Mouse (Mus musculus): ENCODE results near the gene C330021F23Rik. TPM values are rescaled to one million over a fixed set of nuclear protein-coding genes. Genes with fewer than 3 reads are reported as not detected.

C330021F23Rik gene
- polyA plus RNA-seq, 1 experiment from 2014 or later, result 2.0 TPM

DNA sequence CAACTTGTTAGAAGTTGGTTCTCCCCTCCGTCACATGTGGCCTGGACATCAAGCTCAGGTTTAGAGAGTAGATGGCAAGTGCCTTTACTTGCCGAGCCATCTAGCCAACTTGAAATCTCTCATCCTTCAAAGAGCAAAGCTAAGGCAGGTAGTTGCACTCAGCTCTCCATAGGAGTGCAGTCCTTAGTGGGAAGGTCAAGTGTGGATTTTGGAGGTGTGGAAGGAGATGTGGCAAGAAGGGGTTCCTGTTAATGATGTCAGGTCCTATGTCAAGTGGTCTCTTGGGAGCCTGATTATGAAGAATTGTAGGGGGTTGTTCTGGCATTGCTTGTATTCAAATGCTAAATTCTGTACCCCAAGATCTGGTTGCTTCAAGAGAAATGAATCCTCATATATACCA, 26.7 kb downstream of the C330021F23Rik start:
- Histone ChIP-seq H3K36me3 (peaks cover 17% of the 10 kb centered on the region), H3K9me3 (replicated peaks) (no peaks in the 10 kb centered on the region), H3K9ac (no peak overlapping the region), H3K4me3 (no peak overlapping the region), H3K4me2 (replicated peaks) (no peak overlapping the region), H3K27ac (no peak overlapping the region), H3K27me3 (no peaks in the 10 kb centered on the region), H3K4me1 (peaks cover 4% of the 10 kb centered on the region; the same call in 1 of the 2 replicates)
- ATAC-seq (ENCODE audit: low FRiP score), result no peak
- 91% methylated on average over 2 of the region's 2 CpGs for WGBS

DNA sequence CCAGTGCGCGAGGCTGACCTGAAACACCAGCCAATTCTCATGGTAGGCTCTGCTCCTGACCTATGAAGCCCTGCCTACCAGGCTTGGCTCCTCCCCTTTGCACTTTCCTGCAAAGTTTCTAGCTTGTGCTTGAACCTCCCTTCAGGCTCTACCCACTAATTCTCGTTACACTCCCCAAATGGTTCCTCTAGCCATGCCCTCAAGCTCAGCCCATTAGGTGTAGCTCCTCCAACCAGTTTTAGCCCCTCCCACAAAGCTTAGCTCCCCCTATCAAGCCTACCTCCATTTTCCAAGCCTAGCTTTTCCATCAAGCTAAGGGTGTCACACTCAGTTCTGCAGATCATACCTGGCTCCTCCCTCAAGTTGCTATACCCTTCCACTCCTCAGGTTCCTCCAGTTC, 30.3 kb downstream of the C330021F23Rik start:
- Histone ChIP-seq H3K36me3 (peaks cover 46% of the 10 kb centered on the region), H3K27ac (no peak overlapping the region), H3K9me3 (replicated peaks) (no peaks in the 10 kb centered on the region), H3K4me3 (no peak overlapping the region), H3K4me2 (replicated peaks) (no peak overlapping the region), H3K27me3 (no peaks in the 10 kb centered on the region), H3K4me1 (peaks cover 4% of the 10 kb centered on the region; the same call in 1 of the 2 replicates), H3K9ac (no peak overlapping the region)
- ATAC-seq (ENCODE audit: low FRiP score), result no peak
- WGBS, result 76% methylated on average over 3 of the region's 3 CpGs

DNA sequence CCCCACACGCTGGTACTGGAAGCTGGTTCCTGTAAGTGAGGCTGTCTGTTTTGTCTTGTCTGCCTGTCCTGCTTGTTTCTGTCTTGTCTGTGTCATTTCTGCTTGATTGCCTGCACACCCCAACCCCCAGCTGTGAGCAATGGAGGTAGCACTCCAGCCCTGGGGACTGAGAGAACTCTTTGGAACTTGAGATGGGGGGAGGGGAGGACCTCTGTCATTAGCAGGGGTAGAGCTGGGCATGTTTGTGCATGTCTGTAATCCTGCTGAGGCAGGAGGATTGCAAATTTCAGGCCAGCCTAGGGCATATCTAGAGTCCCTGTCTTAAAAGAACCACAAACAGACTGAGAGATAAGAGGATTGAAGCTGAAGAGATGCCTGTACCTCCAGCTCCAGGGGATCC, 31.4 kb downstream of the C330021F23Rik start:
- no peak overlapping the region for H3K4me3 ChIP-seq
- peaks cover 57% of the 10 kb centered on the region for H3K36me3 ChIP-seq
- 65% methylated on average over 1 of the region's 1 CpGs for WGBS
- H3K4me1 ChIP-seq, result no peaks in the 10 kb centered on the region
- no peak overlapping the region for H3K27ac ChIP-seq
- H3K27me3 ChIP-seq, result no peaks in the 10 kb centered on the region
- no peak overlapping the region for H3K9ac ChIP-seq
- H3K4me2 ChIP-seq (replicated peaks), result no peak overlapping the region
- no peaks in the 10 kb centered on the region for H3K9me3 ChIP-seq (replicated peaks)
- ATAC-seq (ENCODE audit: low FRiP score), result no peak

DNA sequence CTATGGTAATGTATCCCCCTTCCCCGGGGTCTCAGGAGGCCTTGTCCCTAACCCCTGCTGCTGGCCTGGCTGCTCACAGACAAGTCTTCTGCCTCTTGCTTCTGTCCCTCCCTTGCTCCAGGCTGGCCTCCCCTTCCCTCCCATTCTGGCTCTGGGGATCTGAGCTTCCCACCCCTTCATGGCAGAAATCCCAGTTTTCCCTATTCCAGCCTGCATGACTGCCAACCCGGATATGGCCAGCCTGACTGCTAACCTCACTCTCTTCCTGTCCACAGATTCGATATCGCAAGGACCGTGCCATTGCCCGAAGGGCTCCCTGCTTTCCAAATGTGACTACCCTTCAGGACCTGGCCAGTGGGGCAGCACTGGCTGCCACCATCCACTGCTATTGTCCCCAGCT, 32.6 kb downstream of the C330021F23Rik start:
- ATAC-seq (ENCODE audit: low FRiP score), result no peak
- H3K9ac ChIP-seq, result no peak overlapping the region
- no peaks in the 10 kb centered on the region for H3K27me3 ChIP-seq
- no peaks in the 10 kb centered on the region for H3K4me1 ChIP-seq
- H3K4me2 ChIP-seq (replicated peaks), result no peak overlapping the region
- no peak overlapping the region for H3K27ac ChIP-seq
- peaks cover 68% of the 10 kb centered on the region for H3K36me3 ChIP-seq
- no peak overlapping the region for H3K4me3 ChIP-seq
- 94% methylated on average over 6 of the region's 6 CpGs for WGBS
- no peaks in the 10 kb centered on the region for H3K9me3 ChIP-seq (replicated peaks)

DNA sequence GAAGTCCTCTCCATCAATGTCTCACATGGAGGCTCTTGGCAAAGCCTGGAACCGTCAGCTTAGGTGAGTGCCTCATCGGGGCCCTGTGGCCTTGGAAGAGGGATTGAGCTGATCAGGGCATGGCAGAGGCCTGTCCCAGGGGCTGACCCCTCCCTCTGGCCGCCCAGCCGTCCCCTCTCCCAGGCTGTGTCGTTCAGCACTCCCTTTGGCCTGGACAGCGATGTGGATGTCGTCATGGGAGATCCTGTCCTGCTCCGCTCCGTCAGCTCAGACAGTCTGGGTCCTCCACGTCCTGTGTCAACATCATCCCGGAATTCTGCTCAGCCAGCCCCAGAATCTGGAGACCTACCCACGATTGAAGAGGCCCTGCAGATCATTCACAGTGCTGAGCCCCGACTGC, 35.6 kb downstream of the C330021F23Rik start:
- Histone ChIP-seq H3K4me1 (no peaks in the 10 kb centered on the region), H3K36me3 (peaks cover 91% of the 10 kb centered on the region), H3K9ac (no peak overlapping the region), H3K4me2 (replicated peaks) (no peak overlapping the region), H3K9me3 (replicated peaks) (no peaks in the 10 kb centered on the region), H3K4me3 (no peak overlapping the region), H3K27me3 (no peaks in the 10 kb centered on the region), H3K27ac (no peak overlapping the region)
- no peak for ATAC-seq (ENCODE audit: low FRiP score)
- 84% methylated on average over 13 of the region's 13 CpGs for WGBS

DNA sequence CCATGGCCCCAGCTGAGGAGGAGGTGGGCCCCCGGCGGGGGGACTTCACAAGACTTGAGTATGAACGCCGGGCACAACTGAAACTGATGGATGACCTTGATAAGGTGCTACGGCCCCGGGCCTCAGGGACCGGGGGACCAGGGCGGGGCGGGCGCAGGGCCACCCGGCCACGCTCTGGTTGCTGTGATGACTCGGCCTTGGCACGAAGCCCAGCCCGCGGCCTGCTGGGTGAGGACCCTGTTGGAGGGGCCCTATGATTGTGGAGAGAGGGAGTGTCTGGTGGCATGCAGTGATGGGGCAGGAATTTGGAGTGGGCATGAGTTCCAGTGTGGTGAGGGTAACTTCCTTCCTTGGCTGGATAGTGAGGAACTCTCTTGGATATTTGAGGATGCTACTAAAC, 38.8 kb downstream of the C330021F23Rik start:
- WGBS, result 91% methylated on average over 16 of the region's 16 CpGs
- no peak for ATAC-seq (ENCODE audit: low FRiP score)
- no peak overlapping the region for H3K9ac ChIP-seq

DNA sequence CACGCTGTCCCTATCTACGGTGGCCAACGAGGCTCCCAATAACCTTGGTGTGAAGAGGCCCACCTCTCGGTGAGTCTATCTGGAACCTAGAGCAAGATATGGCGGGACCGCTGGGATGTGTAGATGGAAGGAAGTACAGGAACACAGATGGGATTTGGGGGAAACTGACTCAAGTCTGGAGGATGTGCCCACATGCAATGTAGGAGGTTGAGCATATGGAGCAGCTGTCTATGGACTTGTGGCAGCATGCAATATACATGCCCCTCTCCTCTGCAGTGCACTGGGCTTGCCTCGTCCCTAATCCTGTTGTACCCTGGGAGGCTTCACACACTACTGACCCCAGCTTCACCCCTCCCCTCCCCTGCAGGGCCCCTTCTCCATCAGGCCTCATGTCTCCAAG, 40.0 kb downstream of the C330021F23Rik start:
- Histone ChIP-seq H3K27ac (no peak overlapping the region), H3K27me3 (no peaks in the 10 kb centered on the region), H3K4me3 (no peak overlapping the region), H3K4me2 (replicated peaks) (no peak overlapping the region), H3K36me3 (peaks cover 97% of the 10 kb centered on the region), H3K9ac (no peak overlapping the region), H3K9me3 (replicated peaks) (no peaks in the 10 kb centered on the region), H3K4me1 (no peaks in the 10 kb centered on the region)
- no peak for ATAC-seq (ENCODE audit: low FRiP score)
- 91% methylated on average over 7 of the region's 7 CpGs for WGBS

More for the DNA sequence above, 38.8 kb downstream of the C330021F23Rik start:
- H3K9me3 ChIP-seq (replicated peaks), result no peaks in the 10 kb centered on the region
- H3K4me3 ChIP-seq, result no peak overlapping the region
- H3K4me2 ChIP-seq (replicated peaks), result no peak overlapping the region
- no peak overlapping the region for H3K27ac ChIP-seq
- no peaks in the 10 kb centered on the region for H3K4me1 ChIP-seq
- peaks cover 97% of the 10 kb centered on the region for H3K36me3 ChIP-seq
- H3K27me3 ChIP-seq, result no peaks in the 10 kb centered on the region

DNA sequence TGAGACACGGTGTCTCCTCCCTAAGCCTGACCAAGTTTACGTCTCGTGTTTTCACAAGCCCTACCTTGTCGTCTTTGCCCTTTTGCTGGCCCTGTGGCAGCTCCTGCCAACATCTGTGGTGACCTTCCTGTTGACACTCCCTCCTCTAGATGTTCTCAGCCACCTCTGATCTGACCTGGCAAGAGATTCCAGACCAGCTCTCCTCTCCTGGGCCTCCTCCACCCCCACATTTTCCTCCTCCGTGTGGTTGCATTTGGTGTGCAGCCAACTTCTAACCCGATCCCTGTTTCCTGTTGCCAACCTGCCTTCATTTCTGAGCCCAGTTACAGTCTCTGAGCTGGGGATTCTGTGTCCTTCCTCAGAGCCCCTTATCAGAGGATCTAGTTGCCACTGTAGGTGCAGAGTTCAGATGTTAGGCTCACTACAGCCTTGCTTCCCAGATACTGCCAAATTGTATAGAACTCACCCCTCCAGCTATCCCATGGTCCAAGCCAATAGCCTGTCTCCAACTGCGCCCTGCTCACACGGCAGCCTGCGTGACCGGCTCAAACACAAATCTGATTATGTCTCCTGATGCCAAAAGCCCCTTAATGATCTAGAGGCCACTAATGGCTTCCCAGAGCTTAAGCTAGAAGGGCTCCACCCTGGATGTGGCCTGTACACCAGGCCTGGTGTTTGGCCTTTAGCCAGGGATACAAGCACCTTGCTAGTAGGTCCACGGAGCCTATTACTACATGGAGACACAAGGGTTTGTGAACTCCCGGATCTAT, 41.4 kb downstream of the C330021F23Rik start:
- H3K27ac ChIP-seq, result no peak overlapping the region
- no peaks in the 10 kb centered on the region for H3K27me3 ChIP-seq
- H3K9ac ChIP-seq, result no peak overlapping the region
- no peak overlapping the region for H3K4me2 ChIP-seq (replicated peaks)
- no peaks in the 10 kb centered on the region for H3K9me3 ChIP-seq (replicated peaks)
- no peak overlapping the region for H3K4me3 ChIP-seq
- 85% methylated on average over 12 of the region's 12 CpGs for WGBS
- H3K4me1 ChIP-seq, result no peaks in the 10 kb centered on the region
- peaks cover 97% of the 10 kb centered on the region for H3K36me3 ChIP-seq
- ATAC-seq (ENCODE audit: low FRiP score), result no peak

DNA sequence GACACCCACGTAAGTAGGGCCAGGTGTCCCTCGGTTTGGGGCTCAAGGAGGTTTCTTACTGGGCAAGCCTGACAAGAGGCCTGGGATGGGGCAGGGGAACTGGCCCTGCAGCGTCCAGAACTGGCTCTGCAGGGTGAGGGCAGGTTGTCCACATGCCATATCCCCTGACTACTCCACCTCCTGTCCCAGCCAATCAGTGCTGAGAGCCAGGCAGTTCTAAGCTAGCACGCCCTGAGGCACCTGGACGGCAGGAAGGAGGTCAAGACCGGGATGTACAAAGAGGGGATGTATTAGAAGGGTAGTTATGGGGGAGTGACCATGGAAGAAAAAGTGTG, 42.0 kb downstream of the C330021F23Rik start:
- H3K4me2 ChIP-seq (replicated peaks), result no peak overlapping the region
- peaks cover 98% of the 10 kb centered on the region for H3K36me3 ChIP-seq
- no peaks in the 10 kb centered on the region for H3K27me3 ChIP-seq
- no peaks in the 10 kb centered on the region for H3K9me3 ChIP-seq (replicated peaks)
- WGBS, result 80% methylated on average over 6 of the region's 6 CpGs
- ATAC-seq (ENCODE audit: low FRiP score), result no peak
- no peak overlapping the region for H3K9ac ChIP-seq
- no peak overlapping the region for H3K27ac ChIP-seq
- no peak overlapping the region for H3K4me3 ChIP-seq
- H3K4me1 ChIP-seq, result no peaks in the 10 kb centered on the region

DNA sequence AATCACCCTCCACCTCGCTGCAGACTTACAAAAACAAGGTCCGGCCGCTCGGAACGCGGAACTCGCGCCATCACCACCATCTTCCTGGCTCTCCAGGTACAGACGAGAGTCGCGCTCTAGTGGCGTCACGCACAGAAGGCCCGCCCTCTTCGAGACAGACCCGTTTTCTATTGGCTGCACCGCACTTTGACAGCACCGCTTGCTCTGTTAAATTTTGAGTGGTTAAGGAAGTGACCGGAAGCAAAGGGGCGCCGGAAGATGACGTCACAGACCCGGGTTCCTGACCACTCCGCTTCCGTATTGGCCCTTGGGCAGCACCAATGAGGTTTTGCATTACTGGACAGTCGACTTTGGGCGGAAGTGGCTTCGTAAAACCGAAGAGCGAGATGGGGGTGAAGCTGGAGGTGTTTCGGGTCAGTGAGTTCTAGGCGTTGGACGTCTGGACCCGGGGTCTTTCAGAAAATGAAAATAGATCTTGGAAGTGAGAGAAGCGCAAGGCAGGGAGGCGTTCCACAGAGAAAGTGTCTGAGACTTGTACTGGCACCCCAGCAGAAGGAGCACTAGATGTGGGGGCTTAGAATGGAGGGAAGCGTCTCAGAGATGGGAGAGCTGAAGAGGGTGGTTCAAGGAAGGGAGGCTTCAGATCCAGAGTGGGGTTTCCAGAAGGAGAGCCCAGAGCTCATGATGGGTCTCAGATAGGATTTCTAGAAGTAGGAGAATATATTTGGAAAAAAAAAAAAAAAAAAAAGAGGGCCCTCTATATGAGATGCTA, 53.6 kb downstream of the C330021F23Rik start, which contains the start of the genes Xab2 and Pet100:
Gene Xab2 (minus strand): TSS at position 118 of the 772 bp plus-strand sequence.
Gene Pet100 (plus strand): TSS at position 350 of the 772 bp plus-strand sequence.
- no peaks in the 10 kb centered on the region for H3K9me3 ChIP-seq (replicated peaks)
- peak within 1 kb of the TSS; percentile 73 for H3K4me2 ChIP-seq (replicated peaks)
- peak within 1 kb of the TSS; percentile 88 for H3K4me3 ChIP-seq
- under 1% methylated on average over 37 of the region's 37 CpGs for WGBS
- peak within 1 kb of the TSS; percentile 80 for H3K9ac ChIP-seq
- peaks cover 20% of the 10 kb centered on the region for H3K36me3 ChIP-seq
- ATAC-seq (ENCODE audit: low FRiP score), result peak; percentile 97
- H3K27me3 ChIP-seq, result no peaks in the 10 kb centered on the region; the same call in 1 of the 2 replicates
- H3K27ac ChIP-seq, result no peak within 1 kb of the TSS
- peaks cover 18% of the 10 kb centered on the region for H3K4me1 ChIP-seq

DNA sequence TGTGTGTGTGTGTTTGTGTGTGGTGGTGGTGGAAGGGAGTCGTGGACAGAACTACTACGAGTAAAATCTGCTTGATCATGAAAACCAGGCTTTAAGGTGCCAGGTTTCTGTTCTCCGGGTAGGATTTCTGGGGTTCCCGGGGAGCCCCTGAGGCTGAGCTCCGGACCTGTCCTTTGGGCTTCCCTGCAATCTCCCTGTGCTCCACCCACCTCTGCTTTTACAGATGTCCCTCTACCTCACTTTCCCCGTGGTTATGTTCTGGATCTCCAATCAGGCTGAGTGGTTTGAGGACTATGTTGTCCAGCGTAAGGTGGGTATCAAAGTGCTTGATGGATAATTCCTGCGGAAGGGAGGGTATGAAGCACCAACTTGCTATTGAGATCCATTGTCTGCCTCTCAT, 54.3 kb downstream of the C330021F23Rik start:
- Histone ChIP-seq H3K36me3 (peaks cover 14% of the 10 kb centered on the region), H3K4me1 (peaks cover 18% of the 10 kb centered on the region), H3K4me2 (replicated peaks) (peak overlapping the region; percentile 64), H3K27ac (no peak overlapping the region), H3K4me3 (peak overlapping the region; percentile 88), H3K9ac (peak overlapping the region; percentile 59), H3K9me3 (replicated peaks) (no peaks in the 10 kb centered on the region), H3K27me3 (no peaks in the 10 kb centered on the region; the same call in 1 of the 2 replicates)
- WGBS, result 66% methylated on average over 8 of the region's 8 CpGs
- ATAC-seq (ENCODE audit: low FRiP score), result no peak

DNA sequence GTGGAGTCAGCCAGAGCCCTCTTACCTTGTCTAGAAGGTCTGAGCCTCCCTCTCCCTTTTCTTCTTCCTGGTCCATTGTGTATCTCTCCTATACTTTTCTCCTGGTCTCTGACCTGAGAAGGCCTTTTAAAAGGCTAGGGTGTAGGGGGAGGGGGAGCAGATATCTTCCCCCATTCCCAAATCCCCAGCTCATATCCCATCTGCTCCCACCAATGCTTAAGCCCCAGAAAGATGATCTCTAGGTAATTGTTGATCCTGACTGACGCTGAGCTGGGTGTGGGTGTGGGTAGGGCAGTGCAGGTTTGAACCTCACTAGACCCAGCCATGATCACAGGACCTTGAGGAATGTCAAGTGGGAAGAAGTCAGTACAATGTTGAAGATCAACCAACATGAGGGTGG, 57.7 kb downstream of the C330021F23Rik start, which contains the start of gene Pcp2:
Gene Pcp2 (minus strand): TSS at position 101 of the 400 bp plus-strand sequence.
- H3K9me3 ChIP-seq (replicated peaks), result no peaks in the 10 kb centered on the region
- H3K27ac ChIP-seq, result no peak within 1 kb of the TSS
- H3K27me3 ChIP-seq, result peaks cover 16% of the 10 kb centered on the region
- no peak within 1 kb of the TSS for H3K4me3 ChIP-seq
- H3K36me3 ChIP-seq, result no peaks in the 10 kb centered on the region
- peaks cover 9% of the 10 kb centered on the region for H3K4me1 ChIP-seq
- no peak for ATAC-seq (ENCODE audit: low FRiP score)
- no peak within 1 kb of the TSS for H3K4me2 ChIP-seq (replicated peaks)
- no peak within 1 kb of the TSS for H3K9ac ChIP-seq
- WGBS, result 76% methylated on average over 1 of the region's 1 CpGs

Data from hindbrain, embryonic 12.5 days (tissue).